Mouse (Mus musculus) brain, embryonic 18.5 days (tissue): ENCODE measurements at regions not wholly inside any gene's neighbourhood (a gene's known extent, or its start where the extent isn't known, plus 50 kb on each side); places are given as distances from the start of the nearest gene placed in this dataset.
"Not testable (repeated sequence)": the region's sequence is repeated elsewhere in the genome, so short reads cannot be mapped to it uniquely, and the experiment has no call there.

Experiments used
- DNase-seq: peaks from one replicate; pipeline ENCODE4 v3.0.0-alpha.2; 2012; ENCODE audit warnings: low read depth, low spot score

GRCm38 (mm10) chr14:46596696-46597359 lies 163.5 kb upstream of the Cdkn3 start:
- no peak for DNase-seq

GRCm38 (mm10) chr14:46594151-46594550 lies 166.2 kb upstream of the Cdkn3 start:
- no peak for DNase-seq

GRCm38 (mm10) chr14:46591753-46592359 lies 168.5 kb upstream of the Cdkn3 start:
- DNase-seq, result no peak

- DNase-seq, result no peak
Measured at GRCm38 (mm10) chr14:46591211-46591610, 169.1 kb upstream of the Cdkn3 start.

- no peak for DNase-seq
Measured at GRCm38 (mm10) chr14:46586093-46586492, 174.2 kb upstream of the Cdkn3 start.

- DNase-seq, result no peak
Measured at GRCm38 (mm10) chr14:46578051-46579000, 182.0 kb upstream of the Cdkn3 start.

- no peak for DNase-seq
Measured at GRCm38 (mm10) chr14:46575889-46576288, 184.5 kb upstream of the Cdkn3 start.

GRCm38 (mm10) chr14:46575414-46575813 lies 184.9 kb upstream of the Cdkn3 start:
- no peak for DNase-seq

- no peak for DNase-seq
Measured at GRCm38 (mm10) chr14:46573401-46573800, 182.9 kb upstream of the Bmp4 start.

GRCm38 (mm10) chr14:46572972-46573371 lies 182.5 kb upstream of the Bmp4 start:
- not testable (repeated sequence) for DNase-seq

GRCm38 (mm10) chr14:46571841-46572240 lies 181.4 kb upstream of the Bmp4 start:
- DNase-seq, result peak; percentile 14

- DNase-seq, result no peak
Measured at GRCm38 (mm10) chr14:46569273-46569672, 178.8 kb upstream of the Bmp4 start.

- DNase-seq, result no peak
Measured at GRCm38 (mm10) chr14:46567411-46567780, 176.9 kb upstream of the Bmp4 start.

- DNase-seq, result no peak
Measured at GRCm38 (mm10) chr14:46566681-46567410, 176.4 kb upstream of the Bmp4 start.

- DNase-seq, result no peak
Measured at GRCm38 (mm10) chr14:46564998-46565397, 174.5 kb upstream of the Bmp4 start.

- DNase-seq, result no peak
Measured at GRCm38 (mm10) chr14:46562016-46562415, 171.5 kb upstream of the Bmp4 start.

- no peak for DNase-seq
Measured at GRCm38 (mm10) chr14:46553239-46553638, 162.8 kb upstream of the Bmp4 start.

GRCm38 (mm10) chr14:46546146-46546545 lies 155.7 kb upstream of the Bmp4 start:
- DNase-seq, result no peak

- DNase-seq, result no peak
Measured at GRCm38 (mm10) chr14:46539466-46540187, 149.2 kb upstream of the Bmp4 start.

- DNase-seq, result no peak
Measured at GRCm38 (mm10) chr14:46536002-46536762, 145.7 kb upstream of the Bmp4 start.
